Mouse (Mus musculus) hematopoietic multipotent progenitor cell, adult 10-12 weeks (in vitro differentiated cells): ENCODE data around the gene Cecr2. TPM values are rescaled to one million over a fixed set of nuclear protein-coding genes. Genes with fewer than 3 reads are reported as not detected.

ENCODE experiments used
- polyA plus RNA-seq: library from polyadenylated mRNA; stranded (reverse); fragments of >175 nt; gene quantifications from 2 replicates; pipeline ENCODE4 v1.2.3, GENCODE M21; 2012; ENCODE audit warnings: low replicate concordance

Cecr2 gene
- polyA plus RNA-seq, result 30.2 and 44.4 TPM in 2 replicates

GRCm38 (mm10) chr6:120665816-120666760, at the start of gene Cecr2:
TSS of gene Cecr2 (plus strand) at chr6:120666369.

GRCm38 (mm10) chr6:120773149-120773628, 107.0 kb downstream of the Cecr2 start, which contains the start of gene Slc25a18:
TSS of gene Slc25a18 (plus strand) at chr6:120773578.

Other genes with a start within 250 kb of the Cecr2 start
- 90.4 and 175 TPM in 2 replicates for gene Il17ra, start 203.1 kb upstream of the Cecr2 start, polyA plus RNA-seq
- gene Tmem121b, start 172.6 kb upstream of the Cecr2 start, polyA plus RNA-seq, result 0.63 and 2.0 TPM in 2 replicates
- gene Hdhd5, start 135.1 kb upstream of the Cecr2 start, polyA plus RNA-seq, result 12.1 and 13.4 TPM in 2 replicates
- gene Slc25a18, start 107.2 kb downstream of the Cecr2 start, polyA plus RNA-seq, result 0.29 and 0.46 TPM in 2 replicates
- gene Atp6v1e1, start 156.4 kb downstream of the Cecr2 start, polyA plus RNA-seq, result 14.9 and 46.3 TPM in 2 replicates
- 167 and 251 TPM in 2 replicates for gene Bcl2l13, start 169.8 kb downstream of the Cecr2 start, polyA plus RNA-seq